In the genomic region with DNA sequence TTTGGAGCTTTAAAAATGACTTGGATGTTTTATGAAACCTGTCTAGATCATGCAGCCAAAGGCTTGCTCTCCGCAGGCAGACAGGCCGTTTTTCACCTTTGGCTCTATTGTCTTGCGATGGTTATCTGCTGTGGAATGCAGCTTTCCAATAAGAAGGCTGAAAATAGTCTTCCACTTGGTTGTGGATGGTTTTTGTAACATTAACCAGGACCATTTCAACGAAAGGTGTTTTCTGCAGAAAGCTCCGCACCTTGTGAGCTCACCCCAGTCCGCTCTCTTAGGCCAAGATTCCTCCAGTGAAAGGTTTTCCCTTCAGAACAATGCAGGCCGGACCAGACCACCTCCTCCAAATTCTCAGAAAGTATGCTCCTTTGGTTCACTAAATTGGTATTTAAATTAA, we compare ENCODE assay signal across 16 mouse cellular contexts.
DNase-seq lines count a peak whose midpoint lies in the region; ATAC-seq and TF ChIP-seq lines count a peak whose summit lies in the region.
"Had no signal": no experiment of that assay in that cellular context is flagged by ENCODE, and none has a peak within 500 bp of the region (broad histone marks: within the 10 kb centered on the region; RNA-seq: fewer than 3 reads in every experiment).

No protein-coding gene starts in this region.

- H3K27ac ChIP-seq in embryonic facial prominence, embryonic 10.5 days (replicated peaks) = peak overlapping the region; percentile 55; the same call in 1 of the 2 replicates
- peak overlapping the region; percentile 51 for H3K27ac ChIP-seq in embryonic fibroblast, embryonic 13.5 days (ENCODE audit: insufficient read depth, low read length)
- peak overlapping the region; percentile 84 for H3K27ac ChIP-seq in limb, embryonic 10.5 days
- peak overlapping the region; percentile 71 for H3K27ac ChIP-seq in neural tube, embryonic 14.5 days (ENCODE audit: low read depth, low read length)
- no peak overlapping the region for H3K27ac ChIP-seq in liver, embryonic 11.5 days (ENCODE audit: low read depth, low read length)
- H3K27ac ChIP-seq: forebrain, embryonic 15.5 days had no signal

- peak overlapping the region; percentile 32; the same call in 1 of the 2 replicates for H3K9ac ChIP-seq in neural tube, embryonic 14.5 days (replicated peaks; ENCODE audit: low read depth, low read length)
- H3K9ac ChIP-seq in liver, embryonic 11.5 days (ENCODE audit: low read depth, low read length) = no peak overlapping the region
- H3K9ac ChIP-seq: forebrain, embryonic 15.5 days had no signal

- TF ChIP-seq CTCF in embryonic fibroblast, embryonic 13.5 days (IDR thresholded peaks at IDR 0.05; ENCODE audit: borderline replicate concordance, insufficient read depth, low read length) = no peak

- 67% methylated on average over 7 of the region's 7 CpGs for WGBS in embryonic facial prominence, embryonic 10.5 days
- 69% methylated on average over 7 of the region's 7 CpGs for WGBS in limb, embryonic 10.5 days
- whole genome bisulfite sequencing in neural tube, embryonic 14.5 days = 58% methylated on average over 7 of the region's 7 CpGs
- 74% methylated on average over 7 of the region's 7 CpGs for WGBS in liver, embryonic 11.5 days

- TF ChIP-seq POLR2A in embryonic fibroblast, embryonic 13.5 days (IDR thresholded peaks at IDR 0.05; ENCODE audit: low read depth, low read length) = no peak

- peaks cover 11% of the 10 kb centered on the region for H3K36me3 ChIP-seq in embryonic facial prominence, embryonic 10.5 days (replicated peaks)
- H3K36me3 ChIP-seq in limb, embryonic 10.5 days = peaks cover 3% of the 10 kb centered on the region; the same call in 1 of the 2 replicates
- no peaks in the 10 kb centered on the region for H3K36me3 ChIP-seq in neural tube, embryonic 14.5 days (ENCODE audit: control insufficient read depth, insufficient read depth, low read length)
- H3K36me3 ChIP-seq in liver, embryonic 11.5 days (ENCODE audit: control insufficient read depth, insufficient read depth, low read length) = no peaks in the 10 kb centered on the region
- H3K36me3 ChIP-seq: forebrain, embryonic 15.5 days had no signal

- no peak for DNase-seq in embryonic facial prominence, embryonic 10.5 days (ENCODE audit: low spot score)
- no peak for DNase-seq in limb, embryonic 10.5 days (ENCODE audit: low spot score)
- no peak for DNase-seq in frontal cortex, postnatal 14 days (ENCODE audit: low spot score in 2 of 2)
- DNase-seq in adrenal gland, postnatal 10 days = no peak
- DNase-seq in liver, embryonic 11.5 days (ENCODE audit: low spot score) = no peak
- DNase-seq: cerebellum, adult 9-11 months; gastrocnemius, postnatal 36 days; kidney, adult 18-20 months; lung, adult 18-20 months; right cerebral cortex, postnatal 14 days; thymus, postnatal 25 days had no signal

- H3K9me3 ChIP-seq in embryonic facial prominence, embryonic 10.5 days = no peaks in the 10 kb centered on the region
- H3K9me3 ChIP-seq in limb, embryonic 10.5 days (replicated peaks) = no peaks in the 10 kb centered on the region
- H3K9me3 ChIP-seq in neural tube, embryonic 14.5 days (ENCODE audit: control insufficient read depth, low read length) = no peaks in the 10 kb centered on the region
- H3K9me3 ChIP-seq in liver, embryonic 11.5 days (ENCODE audit: control insufficient read depth, low read length) = no peaks in the 10 kb centered on the region
- H3K9me3 ChIP-seq: forebrain, embryonic 15.5 days had no signal

- no peak overlapping the region for H3K4me2 ChIP-seq in neural tube, embryonic 14.5 days (ENCODE audit: low read depth, low read length)
- H3K4me2 ChIP-seq in liver, embryonic 11.5 days = no peak overlapping the region
- H3K4me2 ChIP-seq: forebrain, embryonic 15.5 days had no signal

- peaks cover 18% of the 10 kb centered on the region for H3K4me1 ChIP-seq in embryonic facial prominence, embryonic 10.5 days
- no peaks in the 10 kb centered on the region; the same call in 1 of the 2 replicates for H3K4me1 ChIP-seq in embryonic fibroblast, embryonic 13.5 days (ENCODE audit: control insufficient read depth, insufficient read depth, low read length)
- H3K4me1 ChIP-seq in limb, embryonic 10.5 days = peaks cover 64% of the 10 kb centered on the region
- H3K4me1 ChIP-seq in neural tube, embryonic 14.5 days (ENCODE audit: control insufficient read depth, insufficient read depth, low read length) = 0 out of 2 replicates have a peak, but pooled peaks cover 3% of the 10 kb centered on the region
- H3K4me1 ChIP-seq in liver, embryonic 11.5 days (replicated peaks; ENCODE audit: control insufficient read depth, insufficient read depth, low read length) = no peaks in the 10 kb centered on the region
- H3K4me1 ChIP-seq: forebrain, embryonic 15.5 days had no signal

- ATAC-seq in neural tube, embryonic 14.5 days (ENCODE audit: low read depth) = no peak
- no peak for ATAC-seq in liver, embryonic 11.5 days (replicated peaks; ENCODE audit: low FRiP score)
- ATAC-seq: CD4-positive, CD25-positive, alpha-beta regulatory T cell, adult 4 months; forebrain, embryonic 15.5 days; Patski had no signal

- no peak overlapping the region for H3K4me3 ChIP-seq in embryonic facial prominence, embryonic 10.5 days
- H3K4me3 ChIP-seq in embryonic fibroblast, embryonic 13.5 days (ENCODE audit: insufficient read depth, low read length) = no peak overlapping the region
- 0 out of 2 replicates have a peak overlapping the region, but pooled peaks have one; percentile 20 for H3K4me3 ChIP-seq in limb, embryonic 10.5 days
- no peak overlapping the region for H3K4me3 ChIP-seq in neural tube, embryonic 14.5 days (ENCODE audit: low read depth, low read length)
- H3K4me3 ChIP-seq in liver, embryonic 11.5 days (ENCODE audit: low read depth, low read length) = no peak overlapping the region
- H3K4me3 ChIP-seq: forebrain, embryonic 15.5 days had no signal

- H3K27me3 ChIP-seq in embryonic facial prominence, embryonic 10.5 days (replicated peaks; ENCODE audit: low read depth, poor library complexity, severe bottlenecking) = no peaks in the 10 kb centered on the region
- H3K27me3 ChIP-seq in limb, embryonic 10.5 days (ENCODE audit: low read depth, poor library complexity, severe bottlenecking) = no peaks in the 10 kb centered on the region
- H3K27me3 ChIP-seq in neural tube, embryonic 14.5 days (ENCODE audit: control insufficient read depth, insufficient read depth, low read length) = no peaks in the 10 kb centered on the region
- H3K27me3 ChIP-seq in liver, embryonic 11.5 days (replicated peaks; ENCODE audit: control insufficient read depth, insufficient read depth, low read length) = no peaks in the 10 kb centered on the region
- H3K27me3 ChIP-seq: forebrain, embryonic 15.5 days; Patski had no signal
